Mouse (Mus musculus) regulatory T cell (primary cell): Measurements from ENCODE around the gene Gosr2.
"Not testable (repeated sequence)": the region's sequence is repeated elsewhere in the genome, so short reads cannot be mapped to it uniquely, and the experiment has no call there.

ENCODE experiments used
- in situ Hi-C: fragments of 300-600 bp; cut with MboI, MseI; formaldehyde crosslinking; loops from one replicate; pipeline ENCODE4 v1.15.1; 2025; ENCODE audit warnings: high pct_unique_total_duplicates

Gosr2 gene

GRCm38 (mm10) chr11:103691036-103691435, 6.7 kb downstream of the Gosr2 start:
- in situ Hi-C loops, result loop anchor here (10.0 kb wide), 1 partner anchor 774 kb away; the partner anchor contains the start of gene Kansl1

- in situ Hi-C loops, result no loop called here
Measured at GRCm38 (mm10) chr11:103688980-103689378, 8.7 kb downstream of the Gosr2 start.

- in situ Hi-C loops, result no loop called here
Measured at GRCm38 (mm10) chr11:103688271-103688979, 9.3 kb downstream of the Gosr2 start.

- in situ Hi-C loops, result no loop called here
Measured at GRCm38 (mm10) chr11:103686706-103687105, 11.0 kb downstream of the Gosr2 start.

GRCm38 (mm10) chr11:103685261-103685736, 12.4 kb downstream of the Gosr2 start:
- in situ Hi-C loops, result no loop called here

- in situ Hi-C loops, result no loop called here
Measured at GRCm38 (mm10) chr11:103683667-103684334, 13.9 kb downstream of the Gosr2 start.

GRCm38 (mm10) chr11:103677042-103677441, 20.7 kb downstream of the Gosr2 start:
- in situ Hi-C loops, result not testable (repeated sequence)

- in situ Hi-C loops, result no loop called here
Measured at GRCm38 (mm10) chr11:103675556-103675955, 22.1 kb downstream of the Gosr2 start.

GRCm38 (mm10) chr11:103666907-103667426, 30.7 kb downstream of the Gosr2 start:
- in situ Hi-C loops, result no loop called here

GRCm38 (mm10) chr11:103666181-103666906, 31.4 kb downstream of the Gosr2 start:
- in situ Hi-C loops, result no loop called here

GRCm38 (mm10) chr11:103665695-103666094, 32.0 kb downstream of the Gosr2 start:
- in situ Hi-C loops, result no loop called here

- in situ Hi-C loops, result no loop called here
Measured at GRCm38 (mm10) chr11:103663119-103663518, 34.6 kb downstream of the Gosr2 start.

GRCm38 (mm10) chr11:103662546-103662945, 35.2 kb downstream of the Gosr2 start:
- in situ Hi-C loops, result no loop called here

- in situ Hi-C loops, result no loop called here
Measured at GRCm38 (mm10) chr11:103661863-103662262, 35.8 kb downstream of the Gosr2 start.

GRCm38 (mm10) chr11:103658189-103658588, 39.5 kb downstream of the Gosr2 start:
- in situ Hi-C loops, result no loop called here

- in situ Hi-C loops, result no loop called here
Measured at GRCm38 (mm10) chr11:103656520-103656919, 41.2 kb downstream of the Gosr2 start.

- in situ Hi-C loops, result no loop called here
Measured at GRCm38 (mm10) chr11:103653359-103653965, 44.2 kb downstream of the Gosr2 start.

- in situ Hi-C loops, result no loop called here
Measured at GRCm38 (mm10) chr11:103651426-103651825, 46.3 kb downstream of the Gosr2 start.

- in situ Hi-C loops, result no loop called here
Measured at GRCm38 (mm10) chr11:103649983-103650493, 47.7 kb downstream of the Gosr2 start.

- in situ Hi-C loops, result no loop called here
Measured at GRCm38 (mm10) chr11:103649301-103649982, 48.3 kb downstream of the Gosr2 start, which contains the start of gene Rprml. Gene Rprml, plus strand, starts transcription at chr11:103649570.

- in situ Hi-C loops, result no loop called here
Measured at GRCm38 (mm10) chr11:103648656-103649055, 49.0 kb downstream of the Gosr2 start.
